In the genomic region with DNA sequence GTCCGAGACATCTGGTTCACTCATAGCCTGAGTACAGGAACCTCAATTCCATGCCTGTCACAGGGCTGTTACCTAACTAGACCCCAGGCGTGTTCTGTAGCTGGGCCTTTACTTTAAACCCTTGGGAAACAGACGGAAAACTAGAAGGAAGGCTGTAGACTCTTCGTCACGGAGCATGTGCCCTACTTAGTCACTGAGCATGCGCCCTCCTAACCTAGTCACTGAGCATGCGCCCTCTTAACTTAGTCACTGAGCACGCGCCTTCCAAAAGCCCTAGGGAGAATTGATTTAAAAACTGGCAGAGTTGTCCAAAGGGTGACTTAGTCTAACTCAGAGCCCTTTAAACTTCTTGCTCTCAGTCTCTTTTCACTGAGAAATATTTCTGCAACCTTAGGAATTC, we compare ENCODE assay signal across 8 mouse cellular contexts. TPM values are rescaled to one million over a fixed set of nuclear protein-coding genes. Genes with fewer than 3 reads are reported as not detected.
DNase-seq lines count a peak whose midpoint lies in the region; ATAC-seq and TF ChIP-seq lines count a peak whose summit lies in the region.

A gene (plus strand): TSS at position 346 of the 400 bp plus-strand sequence.

- H3K9me3 ChIP-seq in liver, embryonic 13.5 days (replicated peaks), result no peaks in the 10 kb centered on the region

- peaks cover 6% of the 10 kb centered on the region for H3K4me1 ChIP-seq in testis, adult 2 months (ENCODE audit: control insufficient read depth, insufficient read depth, low read length)
- no peaks in the 10 kb centered on the region; the same call in 1 of the 2 replicates for H3K4me1 ChIP-seq in liver, embryonic 13.5 days (replicated peaks)

- no peak within 1 kb of the TSS for H3K9ac ChIP-seq in liver, embryonic 13.5 days

- peak within 1 kb of the TSS; percentile 57 for H3K4me2 ChIP-seq in liver, embryonic 13.5 days

- H3K4me3 ChIP-seq in testis, adult 2 months (ENCODE audit: control insufficient read depth, low read depth, low read length), result peak within 1 kb of the TSS; percentile 72
- H3K4me3 ChIP-seq in liver, embryonic 13.5 days (replicated peaks), result peak within 1 kb of the TSS; percentile 42

- no peaks in the 10 kb centered on the region for H3K27me3 ChIP-seq in testis, adult 2 months (ENCODE audit: control insufficient read depth, insufficient read depth, low read length)
- H3K27me3 ChIP-seq in liver, embryonic 13.5 days, result peaks cover 36% of the 10 kb centered on the region

- H3K36me3 ChIP-seq in testis, adult 2 months (ENCODE audit: control insufficient read depth, insufficient read depth, low read length), result no peaks in the 10 kb centered on the region
- H3K36me3 ChIP-seq in liver, embryonic 13.5 days, result no peaks in the 10 kb centered on the region

- no peak for DNase-seq in gastrocnemius, postnatal 10 days
- no peak for DNase-seq in gastrocnemius, postnatal 25 days
- DNase-seq in testis, postnatal 10 days (ENCODE audit: low spot score), result no peak
- DNase-seq in liver, embryonic 13.5 days, result no peak
- DNase-seq in right cerebral cortex, postnatal 14 days, result no peak
- DNase-seq in cerebellum, adult 9-11 months, result no peak
- no peak for DNase-seq in urinary bladder, postnatal 14 days (ENCODE audit: low spot score)

- no peak for ATAC-seq in liver, embryonic 13.5 days (ENCODE audit: low read depth)

- WGBS in liver, embryonic 13.5 days (ENCODE audit: insufficient replicate concordance), result 77% methylated on average over 9 of the region's 9 CpGs

- no peak for TF ChIP-seq POLR2A in testis, adult 2 months (IDR thresholded peaks at IDR 0.05; ENCODE audit: control insufficient read depth, low read depth, low read length)

- no peak for TF ChIP-seq CTCF in testis, adult 2 months (IDR thresholded peaks at IDR 0.05; ENCODE audit: control insufficient read depth, insufficient read depth, insufficient replicate concordance, low read depth, low read length)

- peak within 1 kb of the TSS; percentile 24; the same call in 1 of the 2 replicates for H3K27ac ChIP-seq in testis, adult 2 months (ENCODE audit: control insufficient read depth, insufficient read depth, low read depth, low read length)
- no peak within 1 kb of the TSS for H3K27ac ChIP-seq in liver, embryonic 13.5 days

RNA-seq across cellular contexts. Expression of the gene that starts here (rescaled TPM):
- 10 to 100 TPM; 12.1 to 12.8 TPM for total RNA-seq in gastrocnemius, postnatal 10 days (2021)
- 1 to 10 TPM; 3.6 to 4.8 TPM for total RNA-seq in gastrocnemius, postnatal 25 days (2021)
- polyA plus RNA-seq in testis, adult 2 months (2012; rRNA removed), result 0.20 and 0.37 TPM in 2 replicates
- polyA plus RNA-seq in liver, embryonic 13.5 days (2015; fragmentation: Nextera tagmentation; extraction: Ambion mirVana), result 0.45 and 0.54 TPM in 2 replicates
